Mouse (Mus musculus) lung, embryonic 15.5 days (tissue): ENCODE data around the gene Btd. TPM values are rescaled to one million over a fixed set of nuclear protein-coding genes. Genes with fewer than 3 reads are reported as not detected.

Source experiments
- ATAC-seq: fragments of 200-750 bp; cut with Nextera tagmentation; 2 replicates; pipeline ENCODE4 v1.8.0; 2017; ENCODE audit warnings: moderate number of reproducible peaks, borderline replicate concordance; ENCODE audit not compliant: low FRiP score, low TSS enrichment; ENCODE audit errors: extremely low read depth
- H3K27ac ChIP-seq: fragments of 300-500 bp; sonication (generic); 2 replicates; pipeline ENCODE4 v1.5.1; 2015; ENCODE audit warnings: moderate library complexity, mild to moderate bottlenecking, inconsistent platforms
- H3K27me3 ChIP-seq: fragments of 300-500 bp; sonication (generic); 2 replicates; pipeline ENCODE4 v1.6.1; 2015; ENCODE audit warnings: inconsistent platforms
- H3K36me3 ChIP-seq: fragments of 300-500 bp; sonication (generic); 2 replicates; pipeline ENCODE4 v1.6.1; 2015; ENCODE audit warnings: inconsistent platforms
- H3K4me1 ChIP-seq: fragments of 300-500 bp; sonication (generic); 2 replicates; pipeline ENCODE4 v1.6.1; 2015; ENCODE audit warnings: inconsistent platforms
- H3K4me2 ChIP-seq: fragments of 300-500 bp; sonication (generic); 2 replicates; pipeline ENCODE4 v1.6.1; 2015; ENCODE audit warnings: inconsistent platforms, mild to moderate bottlenecking, moderate library complexity
- H3K4me3 ChIP-seq: fragments of 300-500 bp; sonication (generic); 2 replicates; pipeline ENCODE4 v1.5.1; 2015; ENCODE audit warnings: mild to moderate bottlenecking, inconsistent platforms
- H3K9ac ChIP-seq: fragments of 300-500 bp; sonication (generic); 2 replicates; pipeline ENCODE4 v1.6.1; 2015; ENCODE audit warnings: inconsistent platforms
- H3K9me3 ChIP-seq: fragments of 300-500 bp; sonication (generic); 2 replicates; pipeline ENCODE4 v1.6.1; 2016; ENCODE audit warnings: inconsistent platforms
- WGBS: fragments of 180-500 bp; shearing (Covaris S2); methylation state at CpG from one replicate; pipeline ENCODE4 v1.1.7; 2015; 5-methylcytosine and 5-hydroxymethylcytosine counted together
- polyA plus RNA-seq: library from polyadenylated mRNA; unstranded; fragments of >200 nt; fragmentation: Nextera tagmentation; extraction: Ambion mirVana; gene quantifications from 2 replicates; pipeline ENCODE4 v1.2.1, GENCODE M21; 2015

Btd gene
- polyA plus RNA-seq, 1 experiment from 2014 or later, result 26.0 TPM

DNA sequence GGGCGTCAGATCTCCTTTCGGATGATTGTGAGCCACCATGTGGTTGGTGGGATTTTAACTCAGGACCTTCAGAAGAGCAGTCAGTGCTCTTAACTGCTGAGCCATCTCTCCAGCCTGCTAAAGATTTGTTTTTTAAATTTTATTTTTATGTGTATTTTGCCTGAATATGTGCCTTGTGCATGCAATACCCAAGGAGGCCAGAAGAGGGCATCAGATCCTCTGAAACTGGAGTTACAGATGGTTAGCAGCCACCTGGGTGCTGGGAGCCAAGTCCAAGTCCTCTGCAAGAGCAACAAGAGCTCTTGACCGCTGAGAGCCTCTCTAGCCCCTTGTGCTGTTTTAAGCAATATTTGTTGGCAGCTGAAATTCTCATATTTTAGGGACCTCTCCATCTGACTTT lies 9.5 kb downstream of the Btd start:
- WGBS, result 93% methylated on average over 3 of the region's 3 CpGs
- no peak overlapping the region for H3K4me2 ChIP-seq
- H3K4me1 ChIP-seq, result 0 out of 2 replicates have a peak, but pooled peaks cover 4% of the 10 kb centered on the region
- H3K36me3 ChIP-seq, result no peaks in the 10 kb centered on the region
- H3K9ac ChIP-seq, result no peak overlapping the region
- no peaks in the 10 kb centered on the region for H3K27me3 ChIP-seq
- peaks cover 4% of the 10 kb centered on the region; the same call in 1 of the 2 replicates for H3K9me3 ChIP-seq
- no peak for ATAC-seq
- no peak overlapping the region for H3K4me3 ChIP-seq
- no peak overlapping the region for H3K27ac ChIP-seq

DNA sequence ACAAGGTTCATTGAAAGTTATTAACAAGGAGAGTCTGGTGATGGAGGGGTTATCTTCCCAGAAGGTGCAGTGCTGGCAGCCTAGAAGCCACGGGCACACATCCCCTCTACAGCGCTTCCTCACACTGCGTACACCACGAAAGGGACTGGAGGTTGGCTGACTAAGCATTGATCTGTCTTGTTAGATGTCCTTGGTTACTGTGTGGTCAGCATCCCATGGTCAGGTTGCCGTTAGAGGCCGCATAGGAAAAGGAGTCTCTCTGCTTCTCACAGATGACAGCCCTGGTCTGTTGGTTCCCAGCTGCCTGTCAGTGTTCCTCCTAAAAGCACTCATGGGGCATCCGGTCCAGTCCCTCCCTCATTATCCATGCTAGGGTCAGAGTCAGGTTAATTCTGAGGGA lies 10.4 kb downstream of the Btd start:
- no peak for ATAC-seq
- no peaks in the 10 kb centered on the region for H3K27me3 ChIP-seq
- WGBS, result 58% methylated on average over 7 of the region's 7 CpGs

GRCm38 (mm10) chr14:31652106-31652505 lies 11.3 kb downstream of the Btd start:
- Histone ChIP-seq H3K4me3 (no peak overlapping the region), H3K36me3 (no peaks in the 10 kb centered on the region), H3K9me3 (peaks cover 4% of the 10 kb centered on the region; the same call in 1 of the 2 replicates), H3K27ac (no peak overlapping the region), H3K4me1 (peaks cover 7% of the 10 kb centered on the region), H3K27me3 (no peaks in the 10 kb centered on the region), H3K4me2 (no peak overlapping the region), H3K9ac (no peak overlapping the region)
- no peak for ATAC-seq
- WGBS, result 31% methylated on average over 5 of the region's 5 CpGs

More for the DNA sequence above, 10.4 kb downstream of the Btd start:
- Histone ChIP-seq H3K4me1 (0 out of 2 replicates have a peak, but pooled peaks cover 4% of the 10 kb centered on the region), H3K9me3 (peaks cover 4% of the 10 kb centered on the region; the same call in 1 of the 2 replicates), H3K27ac (no peak overlapping the region), H3K9ac (no peak overlapping the region), H3K36me3 (no peaks in the 10 kb centered on the region), H3K4me3 (no peak overlapping the region), H3K4me2 (no peak overlapping the region)

- no peaks in the 10 kb centered on the region for H3K27me3 ChIP-seq
- 55% methylated on average over 1 of the region's 1 CpGs for WGBS
- peaks cover 12% of the 10 kb centered on the region for H3K4me1 ChIP-seq
- no peak overlapping the region for H3K4me3 ChIP-seq
- peaks cover 4% of the 10 kb centered on the region; the same call in 1 of the 2 replicates for H3K9me3 ChIP-seq
- H3K9ac ChIP-seq, result no peak overlapping the region
- H3K4me2 ChIP-seq, result no peak overlapping the region
- no peak for ATAC-seq
- no peaks in the 10 kb centered on the region for H3K36me3 ChIP-seq
- no peak overlapping the region for H3K27ac ChIP-seq
Observed at GRCm38 (mm10) chr14:31652624-31653023, 11.8 kb downstream of the Btd start.

- Histone ChIP-seq H3K4me1 (peaks cover 13% of the 10 kb centered on the region), H3K4me3 (no peak overlapping the region), H3K9me3 (peaks cover 4% of the 10 kb centered on the region; the same call in 1 of the 2 replicates), H3K4me2 (no peak overlapping the region), H3K27me3 (no peaks in the 10 kb centered on the region), H3K27ac (no peak overlapping the region), H3K9ac (no peak overlapping the region), H3K36me3 (no peaks in the 10 kb centered on the region)
- 70% methylated on average over 14 of the region's 14 CpGs for WGBS
- ATAC-seq, result no peak
Observed at GRCm38 (mm10) chr14:31653101-31653875, 12.5 kb downstream of the Btd start.

GRCm38 (mm10) chr14:31654816-31655215 lies 14.0 kb downstream of the Btd start:
- peaks cover 4% of the 10 kb centered on the region; the same call in 1 of the 2 replicates for H3K9me3 ChIP-seq
- ATAC-seq, result no peak
- H3K27ac ChIP-seq, result no peak overlapping the region
- no peaks in the 10 kb centered on the region for H3K27me3 ChIP-seq
- peaks cover 20% of the 10 kb centered on the region for H3K4me1 ChIP-seq
- no peaks in the 10 kb centered on the region for H3K36me3 ChIP-seq
- no peak overlapping the region for H3K9ac ChIP-seq
- no peak overlapping the region for H3K4me2 ChIP-seq
- H3K4me3 ChIP-seq, result no peak overlapping the region
- WGBS, result 86% methylated on average over 5 of the region's 5 CpGs

- no peak for ATAC-seq
- WGBS, result 78% methylated on average over 14 of the region's 14 CpGs
- no peaks in the 10 kb centered on the region for H3K27me3 ChIP-seq
- H3K4me1 ChIP-seq, result peaks cover 26% of the 10 kb centered on the region
- H3K27ac ChIP-seq, result no peak overlapping the region
- H3K36me3 ChIP-seq, result no peaks in the 10 kb centered on the region
- no peak overlapping the region for H3K4me2 ChIP-seq
- H3K4me3 ChIP-seq, result no peak overlapping the region
- H3K9me3 ChIP-seq, result peaks cover 2% of the 10 kb centered on the region; the same call in 1 of the 2 replicates
- H3K9ac ChIP-seq, result no peak overlapping the region
Observed at GRCm38 (mm10) chr14:31655406-31655805, 14.6 kb downstream of the Btd start.

DNA sequence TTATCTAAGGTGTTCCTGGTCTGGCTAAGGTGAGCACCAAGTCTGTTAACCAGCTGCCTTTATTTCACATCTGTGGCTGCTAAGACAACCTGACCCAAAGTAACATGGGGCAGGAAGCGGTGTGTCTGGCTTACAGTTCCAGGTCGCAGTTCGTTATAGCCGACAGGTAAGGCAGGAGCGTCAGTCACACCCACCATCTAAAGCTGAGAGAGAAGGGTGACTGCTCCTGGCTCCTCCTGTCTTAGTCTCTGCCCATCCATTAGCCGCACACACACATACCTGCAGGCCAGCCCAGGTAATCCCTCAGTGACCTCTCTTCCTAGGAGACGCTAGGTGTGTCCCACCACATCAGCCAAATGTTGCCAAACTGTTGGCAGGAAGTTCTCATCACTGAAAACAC lies 15.6 kb downstream of the Btd start:
- Histone ChIP-seq H3K27ac (no peak overlapping the region), H3K36me3 (no peaks in the 10 kb centered on the region), H3K9ac (no peak overlapping the region), H3K4me2 (no peak overlapping the region), H3K27me3 (no peaks in the 10 kb centered on the region), H3K4me3 (no peak overlapping the region), H3K9me3 (no peaks in the 10 kb centered on the region), H3K4me1 (peaks cover 31% of the 10 kb centered on the region)
- 62% methylated on average over 7 of the region's 7 CpGs for WGBS
- ATAC-seq, result no peak

GRCm38 (mm10) chr14:31656857-31657645 lies 16.2 kb downstream of the Btd start:
- no peaks in the 10 kb centered on the region for H3K36me3 ChIP-seq
- H3K4me2 ChIP-seq, result no peak overlapping the region
- no peak overlapping the region for H3K9ac ChIP-seq
- H3K9me3 ChIP-seq, result no peaks in the 10 kb centered on the region
- H3K27me3 ChIP-seq, result no peaks in the 10 kb centered on the region
- peaks cover 34% of the 10 kb centered on the region for H3K4me1 ChIP-seq
- ATAC-seq, result no peak
- H3K27ac ChIP-seq, result no peak overlapping the region
- WGBS, result 29% methylated on average over 5 of the region's 5 CpGs
- H3K4me3 ChIP-seq, result no peak overlapping the region

- 80% methylated on average over 8 of the region's 8 CpGs for WGBS
- no peaks in the 10 kb centered on the region for H3K27me3 ChIP-seq
- no peak overlapping the region for H3K4me3 ChIP-seq
- H3K9ac ChIP-seq, result no peak overlapping the region
- H3K36me3 ChIP-seq, result no peaks in the 10 kb centered on the region
- H3K4me1 ChIP-seq, result peaks cover 42% of the 10 kb centered on the region
- no peak overlapping the region for H3K27ac ChIP-seq
- no peaks in the 10 kb centered on the region for H3K9me3 ChIP-seq
- no peak for ATAC-seq
- H3K4me2 ChIP-seq, result no peak overlapping the region
Observed at GRCm38 (mm10) chr14:31658126-31658680, 17.4 kb downstream of the Btd start.

DNA sequence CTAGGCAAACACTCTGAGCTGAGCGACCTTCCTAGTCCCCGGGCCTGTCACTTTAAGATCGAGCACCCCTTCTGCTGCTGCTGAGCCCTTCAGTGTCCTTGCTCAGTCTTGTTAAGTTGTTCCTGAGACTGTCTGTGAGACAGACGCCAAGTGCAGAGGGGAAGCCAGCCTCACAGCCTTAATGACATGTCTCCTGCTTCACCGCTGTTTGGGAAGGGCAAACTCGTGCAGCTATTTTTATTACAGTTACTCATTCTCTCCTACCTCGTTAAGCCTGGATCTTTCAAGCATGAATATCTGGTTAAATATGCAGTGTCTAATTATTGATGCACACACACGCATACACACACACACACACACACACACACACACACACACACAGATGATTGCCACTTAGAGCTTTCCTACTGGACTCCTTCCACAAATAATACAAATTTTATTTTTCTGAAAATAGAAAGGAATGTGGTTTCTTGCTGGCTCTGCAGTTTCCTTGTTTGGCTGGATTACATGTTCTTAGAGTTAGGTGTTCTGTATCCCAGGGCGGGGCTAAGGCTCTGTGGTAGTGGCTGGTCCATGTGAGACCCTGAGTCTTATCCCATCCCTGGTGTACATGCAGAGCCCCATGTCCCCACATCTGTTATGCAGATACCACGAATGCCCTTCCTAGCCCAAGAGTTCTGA lies 18.8 kb downstream of the Btd start:
- Histone ChIP-seq H3K4me3 (no peak overlapping the region), H3K9ac (no peak overlapping the region), H3K27ac (peak overlapping the region; percentile 61; the same call in 1 of the 2 replicates), H3K9me3 (no peaks in the 10 kb centered on the region), H3K36me3 (no peaks in the 10 kb centered on the region), H3K4me2 (no peak overlapping the region), H3K4me1 (peaks cover 56% of the 10 kb centered on the region), H3K27me3 (no peaks in the 10 kb centered on the region)
- WGBS, result 53% methylated on average over 10 of the region's 10 CpGs
- no peak for ATAC-seq
